Mouse (Mus musculus) ES-Bruce4 (cell line): ENCODE results near the gene Dyx1c1.

ENCODE experiments used
- CTCF ChIP-seq: IDR thresholded peaks from one replicate; pipeline ENCODE4 v1.8.1; 2011; ENCODE audit warnings: low read depth, low read length
- EP300 ChIP-seq: IDR thresholded peaks from 2 replicates; pipeline ENCODE4 v1.6.1; 2011; ENCODE audit warnings: low read depth, low read length; ENCODE audit not compliant: insufficient read depth
- POLR2A ChIP-seq: IDR thresholded peaks from one replicate; pipeline ENCODE4 v1.8.1; 2011; ENCODE audit warnings: low read length; ENCODE audit not compliant: insufficient read depth

DNA sequence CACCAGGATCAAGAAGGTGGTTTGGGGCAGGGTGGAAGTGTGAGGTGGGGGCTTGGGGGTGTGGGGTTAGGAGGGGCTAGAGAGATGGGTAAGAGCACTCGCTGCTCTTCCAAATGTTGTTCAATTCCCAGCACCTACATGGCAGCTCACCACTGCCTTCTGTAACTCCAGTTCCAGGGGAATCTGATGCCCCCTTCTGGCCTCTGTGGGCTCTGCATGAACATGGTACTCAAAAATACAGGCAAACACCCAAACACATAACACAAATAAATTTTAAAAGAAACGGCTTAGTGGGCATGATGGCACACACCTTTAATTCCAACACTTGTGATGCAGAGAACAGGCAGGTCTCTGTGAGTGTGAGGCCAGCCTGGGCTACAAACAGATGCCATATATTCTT, 3.8 kb upstream of the Dyx1c1 start:
- TF ChIP-seq CTCF: peak; percentile 70
- no peak for TF ChIP-seq POLR2A
- no peak for TF ChIP-seq EP300
